Mouse (Mus musculus) megakaryocyte, embryonic 14.5 days (primary cell): ENCODE results near the gene Spz1.

Source experiments
- FLI1 ChIP-seq: IDR thresholded peaks from 2 replicates; pipeline ENCODE4 v1.6.1; 2012; ENCODE audit warnings: low read length, inconsistent platforms, mixed read lengths
- GATA1 ChIP-seq: IDR thresholded peaks from 3 replicates; pipeline ENCODE4 v1.6.1; 2012; ENCODE audit warnings: mixed read lengths, low read length, inconsistent platforms, borderline replicate concordance

- no peak for TF ChIP-seq GATA1
- no peak for TF ChIP-seq FLI1
Observed at GRCm38 (mm10) chr13:92611254-92611784, 35.3 kb upstream of the Spz1 start.
